Mouse (Mus musculus): ENCODE data around the gene Nxpe3.

- peak; percentile 22; the same call in 1 of the 2 replicates for TF ChIP-seq CTCF (conservative IDR thresholded peaks at IDR 0.05; ENCODE audit: insufficient read depth, insufficient read length, low read depth, low read length)
- TF ChIP-seq POLR2A (IDR thresholded peaks at IDR 0.05; ENCODE audit: low read depth, low read length) = no peak
These were observed 71.5 kb downstream of the Nxpe3 start for GRCm38 (mm10) chr16:55823398-55824155.
